Mouse (Mus musculus): Measurements from ENCODE around the gene Nuak1. TPM values are rescaled to one million over a fixed set of nuclear protein-coding genes. Genes with fewer than 3 reads are reported as not detected.

Gene Nuak1
- polyA plus RNA-seq, 1 experiment from 2014 or later: 4.6 TPM

GRCm38 (mm10) chr10:84438049-84438422, 2.4 kb downstream of the Nuak1 start:
- 5% methylated on average over 7 of the region's 7 CpGs for WGBS (ENCODE audit: missing documents)
- H3K36me3 ChIP-seq (ENCODE audit: inconsistent target): no peaks in the 10 kb centered on the region
- H3K27ac ChIP-seq: no peak overlapping the region
- H3K4me3 ChIP-seq (ENCODE audit: inconsistent target): no peak overlapping the region
- H3K79me2 ChIP-seq (ENCODE audit: inconsistent target): peaks cover 22% of the 10 kb centered on the region; the same call in 1 of the 2 replicates

GRCm38 (mm10) chr10:84437166-84438048, 3.0 kb downstream of the Nuak1 start:
- H3K79me2 ChIP-seq (ENCODE audit: inconsistent target): peaks cover 22% of the 10 kb centered on the region; the same call in 1 of the 2 replicates
- no peak overlapping the region for H3K4me3 ChIP-seq (ENCODE audit: inconsistent target)
- 68% methylated on average over 14 of the region's 14 CpGs for WGBS (ENCODE audit: missing documents)
- no peak overlapping the region for H3K27ac ChIP-seq
- H3K36me3 ChIP-seq (ENCODE audit: inconsistent target): no peaks in the 10 kb centered on the region

GRCm38 (mm10) chr10:84435930-84436329, 4.5 kb downstream of the Nuak1 start:
- Histone ChIP-seq H3K36me3 (ENCODE audit: inconsistent target) (no peaks in the 10 kb centered on the region), H3K27ac (no peak overlapping the region), H3K79me2 (ENCODE audit: inconsistent target) (peaks cover 22% of the 10 kb centered on the region; the same call in 1 of the 2 replicates), H3K4me3 (ENCODE audit: inconsistent target) (no peak overlapping the region)
- 84% methylated on average over 11 of the region's 11 CpGs for WGBS (ENCODE audit: missing documents)

- Histone ChIP-seq H3K79me2 (ENCODE audit: inconsistent target) (peaks cover 22% of the 10 kb centered on the region; the same call in 1 of the 2 replicates), H3K4me3 (ENCODE audit: inconsistent target) (no peak overlapping the region), H3K36me3 (ENCODE audit: inconsistent target) (no peaks in the 10 kb centered on the region), H3K27ac (no peak overlapping the region)
- WGBS (ENCODE audit: missing documents): 96% methylated on average over 21 of the region's 21 CpGs
Observed at GRCm38 (mm10) chr10:84433193-84433801, 7.1 kb downstream of the Nuak1 start.

GRCm38 (mm10) chr10:84424374-84424773, 16.0 kb downstream of the Nuak1 start:
- no peaks in the 10 kb centered on the region; the same call in 1 of the 2 replicates for H3K79me2 ChIP-seq (ENCODE audit: inconsistent target)
- 87% methylated on average over 7 of the region's 7 CpGs for WGBS (ENCODE audit: missing documents)
- no peak overlapping the region for H3K27ac ChIP-seq
- no peaks in the 10 kb centered on the region for H3K36me3 ChIP-seq (ENCODE audit: inconsistent target)
- no peak overlapping the region for H3K4me3 ChIP-seq (ENCODE audit: inconsistent target)

- WGBS (ENCODE audit: missing documents): 25% methylated on average over 5 of the region's 5 CpGs
- no peak overlapping the region for H3K27ac ChIP-seq
Observed at GRCm38 (mm10) chr10:84423903-84424302, 16.5 kb downstream of the Nuak1 start.

GRCm38 (mm10) chr10:84420589-84420988, 19.8 kb downstream of the Nuak1 start:
- Histone ChIP-seq H3K4me3 (ENCODE audit: inconsistent target) (no peak overlapping the region), H3K36me3 (ENCODE audit: inconsistent target) (no peaks in the 10 kb centered on the region), H3K27ac (no peak overlapping the region), H3K79me2 (ENCODE audit: inconsistent target) (no peaks in the 10 kb centered on the region; the same call in 1 of the 2 replicates)
- 96% methylated on average over 6 of the region's 6 CpGs for WGBS (ENCODE audit: missing documents)

More at GRCm38 (mm10) chr10:84423903-84424302, 16.5 kb downstream of the Nuak1 start:
- H3K4me3 ChIP-seq (ENCODE audit: inconsistent target): no peak overlapping the region
- H3K36me3 ChIP-seq (ENCODE audit: inconsistent target): no peaks in the 10 kb centered on the region
- H3K79me2 ChIP-seq (ENCODE audit: inconsistent target): no peaks in the 10 kb centered on the region; the same call in 1 of the 2 replicates

GRCm38 (mm10) chr10:84418421-84418820, 22.0 kb downstream of the Nuak1 start:
- Histone ChIP-seq H3K79me2 (ENCODE audit: inconsistent target) (no peaks in the 10 kb centered on the region; the same call in 1 of the 2 replicates), H3K36me3 (ENCODE audit: inconsistent target) (no peaks in the 10 kb centered on the region), H3K4me3 (ENCODE audit: inconsistent target) (no peak overlapping the region), H3K27ac (no peak overlapping the region)

- Histone ChIP-seq H3K4me3 (ENCODE audit: inconsistent target) (no peak overlapping the region), H3K36me3 (ENCODE audit: inconsistent target) (no peaks in the 10 kb centered on the region), H3K27ac (no peak overlapping the region), H3K79me2 (ENCODE audit: inconsistent target) (no peaks in the 10 kb centered on the region; the same call in 1 of the 2 replicates)
- 88% methylated on average over 8 of the region's 8 CpGs for WGBS (ENCODE audit: missing documents)
Observed at GRCm38 (mm10) chr10:84416752-84417151, 23.6 kb downstream of the Nuak1 start.

GRCm38 (mm10) chr10:84414981-84415700, 25.3 kb downstream of the Nuak1 start:
- peaks cover 11% of the 10 kb centered on the region; the same call in 1 of the 2 replicates for H3K79me2 ChIP-seq (ENCODE audit: inconsistent target)
- WGBS (ENCODE audit: missing documents): 95% methylated on average over 8 of the region's 8 CpGs
- no peak overlapping the region for H3K4me3 ChIP-seq (ENCODE audit: inconsistent target)
- no peak overlapping the region for H3K27ac ChIP-seq
- H3K36me3 ChIP-seq (ENCODE audit: inconsistent target): no peaks in the 10 kb centered on the region

- WGBS (ENCODE audit: missing documents): 89% methylated on average over 5 of the region's 6 CpGs
- H3K27ac ChIP-seq: peak overlapping the region; percentile 55
Observed at GRCm38 (mm10) chr10:84413310-84413709, 27.1 kb downstream of the Nuak1 start.

GRCm38 (mm10) chr10:84412326-84412962, 28.0 kb downstream of the Nuak1 start:
- WGBS (ENCODE audit: missing documents): 41% methylated on average over 12 of the region's 12 CpGs
- Histone ChIP-seq H3K79me2 (ENCODE audit: inconsistent target) (peaks cover 16% of the 10 kb centered on the region; the same call in 1 of the 2 replicates), H3K27ac (peak overlapping the region; percentile 55), H3K36me3 (ENCODE audit: inconsistent target) (no peaks in the 10 kb centered on the region), H3K4me3 (ENCODE audit: inconsistent target) (no peak overlapping the region)

More at GRCm38 (mm10) chr10:84413310-84413709, 27.1 kb downstream of the Nuak1 start:
- Histone ChIP-seq H3K4me3 (ENCODE audit: inconsistent target) (no peak overlapping the region), H3K36me3 (ENCODE audit: inconsistent target) (no peaks in the 10 kb centered on the region), H3K79me2 (ENCODE audit: inconsistent target) (peaks cover 16% of the 10 kb centered on the region; the same call in 1 of the 2 replicates)

- H3K4me3 ChIP-seq (ENCODE audit: inconsistent target): no peak overlapping the region
- 86% methylated on average over 16 of the region's 16 CpGs for WGBS (ENCODE audit: missing documents)
- H3K27ac ChIP-seq: peak overlapping the region; percentile 55
- no peaks in the 10 kb centered on the region for H3K36me3 ChIP-seq (ENCODE audit: inconsistent target)
- H3K79me2 ChIP-seq (ENCODE audit: inconsistent target): peaks cover 16% of the 10 kb centered on the region; the same call in 1 of the 2 replicates
Observed at GRCm38 (mm10) chr10:84411122-84412105, 29.0 kb downstream of the Nuak1 start.

All from macrophage (primary cell).